Mouse (Mus musculus) intestine, embryonic 15.5 days (tissue): ENCODE measurements around the gene Cd44. TPM values are rescaled to one million over a fixed set of nuclear protein-coding genes. Genes with fewer than 3 reads are reported as not detected.

Experiments
- ATAC-seq: fragments of 200-750 bp; cut with Nextera tagmentation; 2 replicates; pipeline ENCODE4 v1.8.0; 2017; ENCODE audit warnings: moderate TSS enrichment, moderate library complexity
- H3K27ac ChIP-seq: fragments of 300-500 bp; sonication (generic); 2 replicates; pipeline ENCODE4 v1.5.1; 2015; ENCODE audit warnings: mild to moderate bottlenecking, inconsistent platforms
- H3K27me3 ChIP-seq: fragments of 300-500 bp; sonication (generic); replicated peaks from 2 replicates; pipeline ENCODE4 v1.6.1; 2015; ENCODE audit warnings: inconsistent platforms
- H3K36me3 ChIP-seq: fragments of 300-500 bp; sonication (generic); 2 replicates; pipeline ENCODE4 v1.6.1; 2015; ENCODE audit warnings: inconsistent platforms
- H3K4me1 ChIP-seq: fragments of 300-500 bp; sonication (generic); replicated peaks from 2 replicates; pipeline ENCODE4 v1.6.1; 2015; ENCODE audit warnings: inconsistent platforms
- H3K4me2 ChIP-seq: fragments of 300-500 bp; sonication (generic); replicated peaks from 2 replicates; pipeline ENCODE4 v1.6.1; 2015; ENCODE audit warnings: mild to moderate bottlenecking, inconsistent platforms
- H3K4me3 ChIP-seq: fragments of 300-500 bp; sonication (generic); replicated peaks from 2 replicates; pipeline ENCODE4 v1.5.1; 2015; ENCODE audit warnings: inconsistent platforms
- H3K9ac ChIP-seq: fragments of 300-500 bp; sonication (generic); 2 replicates; pipeline ENCODE4 v1.6.1; 2015; ENCODE audit warnings: inconsistent platforms
- H3K9me3 ChIP-seq: fragments of 300-500 bp; sonication (generic); 2 replicates; pipeline ENCODE4 v1.6.1; 2016; ENCODE audit warnings: inconsistent platforms
- whole genome bisulfite sequencing: fragments of 180-500 bp; shearing (Covaris S2); methylation state at CpG from one replicate; pipeline ENCODE4 v1.1.7; 2015; 5-methylcytosine and 5-hydroxymethylcytosine counted together
- polyA plus RNA-seq: library from polyadenylated mRNA; unstranded; fragments of >200 nt; fragmentation: Nextera tagmentation; extraction: Ambion mirVana; gene quantifications from 2 replicates; pipeline ENCODE4 v1.2.1, GENCODE M21; 2015

Cd44 gene
- polyA plus RNA-seq, 1 experiment from 2014 or later = 13.8 TPM

- H3K9ac ChIP-seq = no peak overlapping the region
- H3K36me3 ChIP-seq = no peaks in the 10 kb centered on the region
- H3K9me3 ChIP-seq = no peaks in the 10 kb centered on the region
- H3K27ac ChIP-seq = no peak overlapping the region
- WGBS = 88% methylated on average over 6 of the region's 6 CpGs
- no peak for ATAC-seq
- peaks cover 14% of the 10 kb centered on the region for H3K4me1 ChIP-seq
- no peaks in the 10 kb centered on the region for H3K27me3 ChIP-seq
- no peak overlapping the region for H3K4me2 ChIP-seq
- H3K4me3 ChIP-seq = no peak overlapping the region
These were observed 15.0 kb downstream of the Cd44 start for GRCm38 (mm10) chr2:102886306-102886935.

- ATAC-seq = peak; percentile 43
- Histone ChIP-seq H3K4me2 (no peak overlapping the region), H3K9ac (no peak overlapping the region), H3K27me3 (no peaks in the 10 kb centered on the region), H3K9me3 (no peaks in the 10 kb centered on the region), H3K4me3 (no peak overlapping the region), H3K27ac (peak overlapping the region; percentile 65), H3K4me1 (peaks cover 15% of the 10 kb centered on the region), H3K36me3 (no peaks in the 10 kb centered on the region)
- 28% methylated on average over 6 of the region's 6 CpGs for WGBS
These were observed 18.7 kb downstream of the Cd44 start for GRCm38 (mm10) chr2:102882597-102883272.

- 54% methylated on average over 8 of the region's 8 CpGs for WGBS
- Histone ChIP-seq H3K27ac (peak overlapping the region; percentile 65), H3K9me3 (no peaks in the 10 kb centered on the region), H3K9ac (no peak overlapping the region), H3K4me1 (peaks cover 15% of the 10 kb centered on the region), H3K27me3 (no peaks in the 10 kb centered on the region), H3K4me3 (no peak overlapping the region), H3K36me3 (no peaks in the 10 kb centered on the region), H3K4me2 (no peak overlapping the region)
- no peak for ATAC-seq
These were observed 19.4 kb downstream of the Cd44 start for GRCm38 (mm10) chr2:102882004-102882588.

GRCm38 (mm10) chr2:102878513-102878912, 23.0 kb downstream of the Cd44 start:
- 75% methylated on average over 2 of the region's 2 CpGs for WGBS

GRCm38 (mm10) chr2:102877463-102877862, 24.0 kb downstream of the Cd44 start:
- no peak for ATAC-seq
- Histone ChIP-seq H3K36me3 (no peaks in the 10 kb centered on the region), H3K4me2 (no peak overlapping the region), H3K27me3 (no peaks in the 10 kb centered on the region), H3K27ac (no peak overlapping the region), H3K4me3 (no peak overlapping the region), H3K9ac (no peak overlapping the region), H3K4me1 (peaks cover 8% of the 10 kb centered on the region; the same call in 1 of the 2 replicates), H3K9me3 (no peaks in the 10 kb centered on the region)
- 91% methylated on average over 4 of the region's 4 CpGs for WGBS

More at GRCm38 (mm10) chr2:102878513-102878912, 23.0 kb downstream of the Cd44 start:
- H3K4me3 ChIP-seq = no peak overlapping the region
- no peak overlapping the region for H3K27ac ChIP-seq
- H3K36me3 ChIP-seq = no peaks in the 10 kb centered on the region
- H3K9ac ChIP-seq = no peak overlapping the region
- no peak overlapping the region for H3K4me2 ChIP-seq
- H3K27me3 ChIP-seq = no peaks in the 10 kb centered on the region
- ATAC-seq = no peak
- H3K4me1 ChIP-seq = peaks cover 15% of the 10 kb centered on the region
- no peaks in the 10 kb centered on the region for H3K9me3 ChIP-seq

- H3K4me2 ChIP-seq = no peak overlapping the region
- WGBS = 40% methylated on average over 1 of the region's 1 CpGs
These were observed 25.3 kb downstream of the Cd44 start for GRCm38 (mm10) chr2:102876141-102876540.

GRCm38 (mm10) chr2:102873848-102874247, 27.6 kb downstream of the Cd44 start:
- ATAC-seq = no peak
- H3K27me3 ChIP-seq = no peaks in the 10 kb centered on the region
- H3K4me2 ChIP-seq = no peak overlapping the region
- WGBS = 72% methylated on average over 4 of the region's 4 CpGs
- H3K9ac ChIP-seq = no peak overlapping the region
- H3K36me3 ChIP-seq = no peaks in the 10 kb centered on the region
- no peak overlapping the region for H3K4me3 ChIP-seq
- H3K27ac ChIP-seq = no peak overlapping the region
- no peaks in the 10 kb centered on the region for H3K4me1 ChIP-seq
- no peaks in the 10 kb centered on the region for H3K9me3 ChIP-seq

More at GRCm38 (mm10) chr2:102876141-102876540, 25.3 kb downstream of the Cd44 start:
- H3K27ac ChIP-seq = no peak overlapping the region
- no peak overlapping the region for H3K9ac ChIP-seq
- no peaks in the 10 kb centered on the region for H3K9me3 ChIP-seq
- no peaks in the 10 kb centered on the region for H3K4me1 ChIP-seq
- no peak overlapping the region for H3K4me3 ChIP-seq
- ATAC-seq = no peak
- no peaks in the 10 kb centered on the region for H3K27me3 ChIP-seq
- no peaks in the 10 kb centered on the region for H3K36me3 ChIP-seq

GRCm38 (mm10) chr2:102873194-102873593, 28.3 kb downstream of the Cd44 start:
- 92% methylated on average over 4 of the region's 4 CpGs for WGBS
- Histone ChIP-seq H3K27ac (no peak overlapping the region), H3K4me1 (no peaks in the 10 kb centered on the region), H3K27me3 (no peaks in the 10 kb centered on the region), H3K36me3 (no peaks in the 10 kb centered on the region), H3K9me3 (no peaks in the 10 kb centered on the region), H3K4me3 (no peak overlapping the region), H3K9ac (no peak overlapping the region), H3K4me2 (no peak overlapping the region)
- ATAC-seq = no peak

- no peak for ATAC-seq
- no peaks in the 10 kb centered on the region for H3K36me3 ChIP-seq
- H3K27me3 ChIP-seq = no peaks in the 10 kb centered on the region
- 0 out of 2 replicates have a peak, but pooled peaks cover under 1% of the 10 kb centered on the region for H3K4me1 ChIP-seq
- H3K9ac ChIP-seq = no peak overlapping the region
- no peak overlapping the region for H3K27ac ChIP-seq
- 93% methylated on average over 2 of the region's 2 CpGs for WGBS
- H3K4me3 ChIP-seq = no peak overlapping the region
- no peaks in the 10 kb centered on the region for H3K9me3 ChIP-seq
- no peak overlapping the region for H3K4me2 ChIP-seq
These were observed 29.0 kb downstream of the Cd44 start for GRCm38 (mm10) chr2:102872436-102872835.

GRCm38 (mm10) chr2:102868444-102868843, 33.0 kb downstream of the Cd44 start:
- Histone ChIP-seq H3K9ac (no peak overlapping the region), H3K4me3 (no peak overlapping the region), H3K4me2 (no peak overlapping the region), H3K27ac (no peak overlapping the region), H3K36me3 (no peaks in the 10 kb centered on the region), H3K27me3 (no peaks in the 10 kb centered on the region), H3K9me3 (no peaks in the 10 kb centered on the region), H3K4me1 (0 out of 2 replicates have a peak, but pooled peaks cover 2% of the 10 kb centered on the region)
- no peak for ATAC-seq
- WGBS = 84% methylated on average over 2 of the region's 2 CpGs

GRCm38 (mm10) chr2:102867396-102868088, 33.9 kb downstream of the Cd44 start:
- Histone ChIP-seq H3K4me3 (no peak overlapping the region), H3K36me3 (no peaks in the 10 kb centered on the region), H3K9me3 (no peaks in the 10 kb centered on the region), H3K4me1 (0 out of 2 replicates have a peak, but pooled peaks cover 2% of the 10 kb centered on the region), H3K4me2 (no peak overlapping the region), H3K27ac (peak overlapping the region; percentile 48), H3K9ac (no peak overlapping the region), H3K27me3 (no peaks in the 10 kb centered on the region)
- peak; percentile 83 for ATAC-seq
- WGBS = 41% methylated on average over 6 of the region's 6 CpGs

GRCm38 (mm10) chr2:102866594-102866993, 34.9 kb downstream of the Cd44 start:
- Histone ChIP-seq H3K4me2 (no peak overlapping the region), H3K27me3 (no peaks in the 10 kb centered on the region), H3K4me1 (0 out of 2 replicates have a peak, but pooled peaks cover 2% of the 10 kb centered on the region), H3K36me3 (no peaks in the 10 kb centered on the region), H3K4me3 (no peak overlapping the region), H3K9ac (no peak overlapping the region), H3K27ac (no peak overlapping the region), H3K9me3 (no peaks in the 10 kb centered on the region)
- peak; percentile 53 for ATAC-seq
- WGBS = 3% methylated on average over 1 of the region's 1 CpGs
